Mouse (Mus musculus): ENCODE results near the gene Snx33.

GRCm38 (mm10) chr9:56915116-56915515 lies 13.1 kb downstream of the Snx33 start:
- TF ChIP-seq CTCF (IDR thresholded peaks at IDR 0.05; ENCODE audit: control insufficient read depth, insufficient read depth, low read length) (no peak), POLR2A (IDR thresholded peaks at IDR 0.05; ENCODE audit: borderline replicate concordance, control insufficient read depth, low read depth, low read length) (no peak)

Data from bone marrow, adult 2 months (tissue).